Mouse (Mus musculus) testis, postnatal 14 days (tissue): ENCODE results near the gene Hsf5.
A peak's percentile ranks its signal among the peaks of the same experiment; 100 is the strongest.

Source experiments
- DNase-seq: peaks from one replicate; pipeline ENCODE4 v3.0.0; 2021; ENCODE audit warnings: low spot score

Hsf5 gene

GRCm38 (mm10) chr11:87590841-87591525 is 26.0 kb upstream of the Hsf5 start:
- DNase-seq: no peak

DNA sequence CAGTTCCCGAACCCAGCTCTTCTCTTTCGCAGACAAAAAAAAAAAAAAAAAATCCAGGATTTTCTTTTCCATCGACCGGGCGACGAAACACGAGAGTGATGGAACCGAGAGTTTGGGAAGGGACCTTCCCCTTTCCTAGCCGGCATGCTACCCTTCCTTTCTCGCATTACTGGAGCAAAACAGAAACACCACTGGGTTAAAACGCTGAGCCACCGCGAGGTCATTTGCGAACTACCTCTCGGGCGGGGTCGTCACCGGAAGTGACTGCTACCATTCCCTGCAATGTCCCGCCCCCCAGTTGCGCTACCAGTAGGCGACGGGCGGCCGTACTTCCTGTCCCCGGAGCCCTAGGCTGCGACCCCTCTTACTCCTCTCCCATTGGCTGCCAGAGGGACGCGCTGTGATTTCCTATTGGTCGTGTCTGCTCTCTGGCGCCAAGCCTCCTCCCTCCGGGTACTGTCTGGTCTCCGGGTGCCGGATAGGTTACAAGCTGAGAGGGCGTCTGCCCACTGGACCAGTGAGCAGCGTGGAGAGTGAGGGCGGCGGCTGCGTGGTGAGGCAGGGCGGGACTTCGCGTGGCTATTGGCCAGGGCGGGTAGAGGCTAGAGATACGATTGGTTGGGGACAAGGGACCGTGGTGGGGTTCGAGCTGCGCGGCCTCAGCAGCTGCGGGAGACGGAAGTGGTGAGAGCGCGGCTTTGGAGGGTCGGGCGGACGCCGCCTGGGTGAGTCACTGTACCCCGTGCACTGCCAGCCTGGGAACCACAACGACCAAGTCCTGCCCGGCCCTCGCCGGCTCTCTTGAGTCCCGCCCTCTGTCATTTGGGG is 25.2 kb upstream of the Hsf5 start, which contains the start of gene Mtmr4:
Mtmr4 (plus strand) TSS at position 637 of the 828 bp plus-strand sequence.
- peak; percentile 100 for DNase-seq

- no peak for DNase-seq
Measured at GRCm38 (mm10) chr11:87592354-87592695, 24.6 kb upstream of the Hsf5 start.

- no peak for DNase-seq
Measured at GRCm38 (mm10) chr11:87592713-87593598, 24.0 kb upstream of the Hsf5 start.

DNA sequence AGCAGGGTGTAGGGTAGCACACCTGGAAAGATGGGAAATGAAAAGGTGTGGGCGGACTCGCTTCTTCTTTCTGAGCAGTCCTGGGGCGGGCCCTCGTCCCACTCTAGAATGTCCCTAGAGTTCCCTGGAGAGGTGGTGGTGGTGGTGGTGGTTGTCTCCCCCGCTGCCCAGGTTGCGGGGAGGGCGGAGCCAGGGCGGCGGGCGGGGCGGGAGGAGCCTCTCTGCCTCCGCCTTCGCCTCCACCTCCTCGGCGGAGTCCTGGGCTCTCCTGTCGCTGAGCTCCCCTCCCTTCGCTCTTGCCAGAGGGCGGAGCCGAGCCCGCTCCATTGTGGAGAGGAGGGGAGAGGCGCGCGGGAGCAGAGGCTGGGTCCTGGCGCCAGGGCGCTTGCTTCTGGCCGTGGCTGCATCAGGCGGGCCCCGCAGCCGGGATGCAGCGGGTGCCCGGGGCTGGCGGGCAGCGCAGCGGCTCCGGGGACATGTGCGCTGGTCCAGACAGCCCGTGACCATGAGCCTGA is 21.6 kb upstream of the Hsf5 start:
- peak; percentile 84 for DNase-seq

DNA sequence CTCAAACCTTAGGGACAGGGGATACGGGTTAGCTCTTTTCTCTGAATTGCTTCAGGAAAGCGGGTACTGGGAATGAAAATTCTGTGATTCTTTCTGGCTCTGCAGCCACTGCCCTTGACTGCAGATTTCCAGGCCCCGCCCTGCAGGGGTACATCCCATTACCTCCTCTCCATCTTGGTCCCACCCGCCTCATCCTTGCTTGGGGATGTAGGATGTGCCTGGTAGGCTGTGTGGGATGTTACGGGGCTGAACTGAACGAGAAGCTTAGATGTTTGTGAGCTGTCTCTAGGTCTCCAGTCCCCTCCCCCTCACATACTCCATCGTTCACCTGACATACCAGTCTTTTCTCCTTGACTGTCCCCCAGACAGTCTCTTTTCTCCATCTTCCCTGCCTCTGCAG is 21.0 kb upstream of the Hsf5 start:
- no peak for DNase-seq

- no peak for DNase-seq
Measured at GRCm38 (mm10) chr11:87596492-87596891, 20.5 kb upstream of the Hsf5 start.

- no peak for DNase-seq
Measured at GRCm38 (mm10) chr11:87597061-87597460, 19.9 kb upstream of the Hsf5 start.

DNA sequence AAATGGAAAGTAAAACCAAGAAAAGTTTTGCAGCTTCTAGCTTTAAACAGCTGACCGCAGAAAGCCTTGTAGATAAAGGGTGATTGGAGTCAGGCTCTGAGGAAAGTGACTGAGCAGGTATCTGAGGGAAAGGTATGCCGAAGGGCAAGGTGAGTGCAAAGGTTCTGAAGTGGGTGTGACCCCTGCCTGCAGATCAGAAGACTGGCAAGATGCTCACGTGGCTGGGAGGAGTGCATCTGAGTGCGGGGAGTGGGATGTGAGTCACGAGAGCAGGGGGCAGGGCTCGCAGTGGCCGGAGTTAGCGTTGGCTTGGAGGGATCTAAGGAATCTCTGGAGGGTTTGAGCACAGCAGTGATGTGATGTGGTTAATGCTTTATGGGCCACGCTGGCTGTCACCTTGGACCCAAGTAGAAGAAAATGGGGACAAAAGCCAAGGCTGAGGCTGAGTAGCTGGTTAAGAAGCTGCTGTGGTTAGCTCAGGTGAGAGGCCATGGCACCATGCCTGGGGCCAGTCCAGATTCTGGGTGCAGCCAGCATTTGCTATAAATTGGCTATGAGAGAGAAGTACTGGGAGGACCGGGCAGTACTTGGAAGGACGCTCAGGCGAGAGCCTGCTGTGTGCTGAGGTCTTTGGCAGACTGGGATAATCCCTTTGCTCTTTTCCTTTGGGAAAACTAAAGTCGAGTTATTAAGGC is 17.4 kb upstream of the Hsf5 start:
- no peak for DNase-seq

- DNase-seq: no peak
Measured at GRCm38 (mm10) chr11:87600322-87600853, 16.6 kb upstream of the Hsf5 start.

DNA sequence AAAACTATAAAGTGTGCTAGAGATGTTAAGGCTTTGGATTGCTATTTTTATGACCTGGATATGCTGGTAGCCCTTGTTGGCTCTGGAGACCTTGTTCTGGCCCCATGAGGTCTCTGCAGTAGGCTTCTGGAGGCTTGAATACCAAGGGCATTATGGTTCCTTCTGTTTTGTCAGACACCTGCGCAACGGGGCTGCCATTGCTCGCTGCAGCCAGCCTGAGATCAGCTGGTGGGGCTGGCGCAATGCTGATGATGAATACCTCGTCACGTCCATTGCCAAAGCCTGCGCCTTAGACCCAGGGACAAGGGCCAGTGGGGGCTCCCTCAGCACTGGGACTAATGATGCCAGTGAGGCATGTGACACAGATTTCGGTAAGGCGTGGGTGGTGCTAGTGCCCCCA is 14.7 kb upstream of the Hsf5 start:
- no peak for DNase-seq

GRCm38 (mm10) chr11:87603571-87603970 is 13.4 kb upstream of the Hsf5 start:
- no peak for DNase-seq

- DNase-seq: no peak
Measured at GRCm38 (mm10) chr11:87609264-87609663, 7.7 kb upstream of the Hsf5 start.

GRCm38 (mm10) chr11:87611547-87611946 is 5.4 kb upstream of the Hsf5 start:
- DNase-seq: no peak

- DNase-seq: no peak
Measured at GRCm38 (mm10) chr11:87613972-87614371, 3.0 kb upstream of the Hsf5 start.

GRCm38 (mm10) chr11:87615551-87615950 is 1.4 kb upstream of the Hsf5 start:
- DNase-seq: no peak

DNA sequence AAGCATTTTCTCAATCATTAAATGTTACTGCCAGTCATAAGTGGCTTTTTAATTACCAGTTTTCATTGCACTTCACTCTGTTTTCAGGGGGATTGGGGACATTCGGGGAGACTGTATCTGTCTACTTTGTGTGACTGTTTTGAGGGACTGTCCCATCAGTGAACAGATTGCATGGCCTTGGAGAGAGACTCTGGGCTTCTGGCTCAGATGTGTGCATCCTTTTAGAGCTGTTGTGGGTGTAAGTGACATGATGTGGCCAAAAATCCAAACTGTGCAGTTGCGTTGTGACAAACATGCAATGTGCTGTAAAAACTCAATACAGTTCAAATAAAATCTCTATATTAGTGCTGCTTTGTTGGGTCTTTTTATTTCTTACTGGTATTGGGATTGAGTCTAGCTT is 1.0 kb upstream of the Hsf5 start:
- DNase-seq: no peak

DNA sequence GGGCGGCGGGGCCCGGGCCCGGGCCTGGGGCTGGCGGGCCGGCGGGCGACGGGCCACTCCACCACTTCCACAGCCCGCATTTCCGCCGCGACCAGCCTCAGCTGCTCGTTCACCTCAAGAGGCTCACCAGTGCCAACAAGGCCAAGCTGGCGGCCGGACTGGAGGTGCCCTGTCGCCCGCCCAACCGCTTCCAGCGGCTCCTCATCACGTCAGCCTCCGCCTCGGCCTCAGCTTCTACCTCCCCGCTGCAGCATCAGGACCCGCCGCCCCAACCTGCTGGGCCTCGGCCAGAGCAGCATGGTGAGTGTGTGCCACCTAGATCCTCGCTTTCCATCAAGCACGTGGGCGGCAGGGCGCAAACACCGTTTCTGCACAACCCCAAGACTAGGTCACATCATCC is 642 bp downstream of the Hsf5 start:
- DNase-seq: peak; percentile 66

- no peak for DNase-seq
Measured at GRCm38 (mm10) chr11:87623160-87623559, 6.2 kb downstream of the Hsf5 start.

DNA sequence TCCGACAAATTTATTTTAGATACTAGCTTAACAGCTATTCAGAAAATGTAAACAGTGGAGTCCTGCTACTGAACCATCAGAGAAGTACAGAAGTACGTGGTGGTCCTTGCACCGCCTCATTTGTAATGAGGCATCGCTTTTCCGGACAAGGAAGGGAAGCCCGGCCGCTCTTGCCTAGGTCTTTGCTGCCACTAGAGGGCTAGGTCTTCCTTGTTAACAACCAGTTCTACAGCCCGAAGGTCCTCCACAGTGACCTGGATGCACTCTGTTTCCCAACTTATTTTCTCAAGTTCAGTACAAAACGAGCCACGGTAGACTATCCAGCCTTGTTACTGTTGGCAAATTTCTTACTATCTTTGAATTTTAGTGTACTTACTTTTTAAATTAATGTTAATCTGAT is 12.9 kb downstream of the Hsf5 start:
- DNase-seq: no peak

GRCm38 (mm10) chr11:87638793-87639192 is 21.8 kb downstream of the Hsf5 start:
- no peak for DNase-seq
